Mouse (Mus musculus) cortical plate, adult 2 months (tissue): Measurements from ENCODE around the gene Gm4565.
"Not testable (repeated sequence)": the region's sequence is repeated elsewhere in the genome, so short reads cannot be mapped to it uniquely, and the experiment has no call there.

Source experiments
- CTCF ChIP-seq: fragments of 200-500 bp; IDR thresholded peaks from 2 replicates; pipeline ENCODE4 v1.5.1; 2011; ENCODE audit warnings: mild to moderate bottlenecking, control low read depth, low read length; ENCODE audit not compliant: insufficient read depth; ENCODE audit errors: extremely low read depth
- POLR2A ChIP-seq: fragments of 200-500 bp; IDR thresholded peaks from 2 replicates; pipeline ENCODE4 v1.6.1; 2011; ENCODE audit warnings: mild to moderate bottlenecking, low read length, control low read depth; ENCODE audit not compliant: insufficient read depth; ENCODE audit errors: extremely low read depth

GRCm38 (mm10) chr7:22588027-22588426 lies at the start of gene Gm4565:
- TF ChIP-seq CTCF, POLR2A: not testable (repeated sequence)
